Mouse (Mus musculus) MEL (cell line): ENCODE data around the gene Golm1. TPM values are rescaled to one million over a fixed set of nuclear protein-coding genes. Genes with fewer than 3 reads are reported as not detected.

Source experiments
- DNase-seq: peaks from one replicate; pipeline ENCODE4 v3.0.0; 2011; ENCODE audit warnings: low read depth, low spot score
- H3K27ac ChIP-seq: 2 replicates; pipeline ENCODE4 v1.5.1; 2012; ENCODE audit warnings: low read depth, mild to moderate bottlenecking, control low read depth, low read length, moderate library complexity; ENCODE audit not compliant: control insufficient read depth
- H3K27me3 ChIP-seq, 2 experiments: fragments of 150-350 bp in 1 of 2; sonication (generic) in 1 of 2; 2 replicates each; pipeline ENCODE4 v1.6.1; 2012; ENCODE audit warnings: low read length in 2 of 2, mild to moderate bottlenecking in 2 of 2, improper control_type of control experiment in 1 of 2, moderate library complexity in 1 of 2; ENCODE audit not compliant: insufficient read depth in 2 of 2, control insufficient read depth in 1 of 2
- H3K36me3 ChIP-seq, 2 experiments: 2 replicates each; pipeline ENCODE4 v1.6.1; 2012 to 2014; ENCODE audit warnings: low read length in 2 of 2, improper control_type of control experiment in 1 of 2, inconsistent platforms in 1 of 2, mild to moderate bottlenecking in 1 of 2; ENCODE audit not compliant: insufficient read depth in 2 of 2, control insufficient read depth in 1 of 2
- H3K4me1 ChIP-seq, 2 experiments: fragments of 150-350 bp in 1 of 2; sonication (generic) in 1 of 2; 2 replicates each; pipeline ENCODE4 v1.6.1; 2012; ENCODE audit warnings: low read length in 2 of 2, improper control_type of control experiment in 1 of 2, mild to moderate bottlenecking in 1 of 2; ENCODE audit not compliant: insufficient read depth in 2 of 2, control insufficient read depth in 1 of 2
- H3K4me3 ChIP-seq, 2 experiments: fragments of 150-350 bp in 1 of 2; sonication (generic) in 1 of 2; 2 replicates each; pipeline ENCODE4 v1.5.1; 2012; ENCODE audit warnings: low read depth in 2 of 2, low read length in 2 of 2, mild to moderate bottlenecking in 2 of 2, moderate library complexity in 2 of 2, control low read depth in 1 of 2, improper control_type of control experiment in 1 of 2; ENCODE audit not compliant: control insufficient read depth in 1 of 2, insufficient read depth in 1 of 2
- H3K79me2 ChIP-seq: 2 replicates; pipeline ENCODE4 v1.6.1; 2012; ENCODE audit warnings: mild to moderate bottlenecking, low read length, moderate library complexity; ENCODE audit not compliant: control insufficient read depth, poor library complexity, insufficient read depth
- H3K9ac ChIP-seq: 2 replicates; pipeline ENCODE4 v1.6.1; 2012; ENCODE audit warnings: low read depth, mild to moderate bottlenecking, control low read depth, low read length, moderate library complexity; ENCODE audit not compliant: control insufficient read depth, poor library complexity, severe bottlenecking
- H3K9me3 ChIP-seq: fragments of 150-350 bp; sonication (generic); replicated peaks from 2 replicates; pipeline ENCODE4 v1.6.1; 2012; ENCODE audit warnings: mild to moderate bottlenecking, low read length, improper control_type of control experiment, moderate library complexity; ENCODE audit not compliant: insufficient read depth
- BHLHE40 ChIP-seq: IDR thresholded peaks from 2 replicates; pipeline ENCODE4 v1.6.1; 2012; ENCODE audit warnings: low read depth, mild to moderate bottlenecking, inconsistent platforms, low read length, improper control_type of control experiment, borderline replicate concordance
- CHD2 ChIP-seq: IDR thresholded peaks from 2 replicates; pipeline ENCODE4 v1.6.1; 2011; ENCODE audit warnings: low read length, improper control_type of control experiment
- E2F4 ChIP-seq: IDR thresholded peaks from 2 replicates; pipeline ENCODE4 v1.6.1; 2011; ENCODE audit warnings: low read depth, low read length, improper control_type of control experiment, borderline replicate concordance
- ELF1 ChIP-seq: IDR thresholded peaks from 2 replicates; pipeline ENCODE4 v1.6.1; 2014; ENCODE audit warnings: low read depth, mild to moderate bottlenecking, inconsistent platforms, low read length, improper control_type of control experiment, moderate library complexity
- EP300 ChIP-seq, 2 experiments: IDR thresholded peaks; 2 replicates each; pipeline ENCODE4 v1.6.1; 2011; ENCODE audit warnings: improper control_type of control experiment in 2 of 2, low read length in 2 of 2, low read depth in 1 of 2, mild to moderate bottlenecking in 1 of 2
- ETS1 ChIP-seq: IDR thresholded peaks from 2 replicates; pipeline ENCODE4 v1.6.1; 2012; ENCODE audit warnings: low read depth, mild to moderate bottlenecking, inconsistent platforms, low read length, improper control_type of control experiment, moderate library complexity
- GABPA ChIP-seq: IDR thresholded peaks from 2 replicates; pipeline ENCODE4 v1.6.1; 2012; ENCODE audit warnings: low read depth, mild to moderate bottlenecking, inconsistent platforms, low read length, improper control_type of control experiment, moderate library complexity
- GATA1 ChIP-seq: IDR thresholded peaks from 2 replicates; pipeline ENCODE4 v1.6.1; 2011; ENCODE audit warnings: low read depth, low read length, improper control_type of control experiment
- HCFC1 ChIP-seq: IDR thresholded peaks from 2 replicates; pipeline ENCODE4 v1.6.1; 2012; ENCODE audit warnings: low read depth, mild to moderate bottlenecking, inconsistent platforms, low read length, improper control_type of control experiment, moderate library complexity
- KAT2A ChIP-seq: conservative IDR thresholded peaks from 2 replicates; pipeline ENCODE4 v1.6.1; 2012; ENCODE audit warnings: low read depth, low read length, improper control_type of control experiment, inconsistent platforms
- MAFK ChIP-seq: IDR thresholded peaks from 2 replicates; pipeline ENCODE4 v1.6.1; 2011; ENCODE audit warnings: low read depth, mild to moderate bottlenecking, low read length, improper control_type of control experiment, borderline replicate concordance
- MEF2A ChIP-seq: IDR thresholded peaks from 2 replicates; pipeline ENCODE4 v1.6.1; 2014; ENCODE audit warnings: low read depth, mild to moderate bottlenecking, inconsistent platforms, low read length, improper control_type of control experiment; ENCODE audit not compliant: poor library complexity, insufficient replicate concordance, severe bottlenecking; ENCODE audit errors: extremely low read depth
- MXI1 ChIP-seq: IDR thresholded peaks from 2 replicates; pipeline ENCODE4 v1.6.1; 2011; ENCODE audit warnings: mild to moderate bottlenecking, low read depth, low read length, improper control_type of control experiment
- MYB ChIP-seq: IDR thresholded peaks from 2 replicates; pipeline ENCODE4 v1.6.1; 2011; ENCODE audit warnings: mild to moderate bottlenecking, low read depth, low read length, improper control_type of control experiment
- MYC ChIP-seq: IDR thresholded peaks from 2 replicates; pipeline ENCODE4 v1.6.1; 2011; ENCODE audit warnings: low read depth, mild to moderate bottlenecking, low read length, improper control_type of control experiment, moderate library complexity
- POLR2AphosphoS2 ChIP-seq: IDR thresholded peaks from 2 replicates; pipeline ENCODE4 v1.6.1; 2011; ENCODE audit warnings: low read length, improper control_type of control experiment
- RAD21 ChIP-seq: IDR thresholded peaks from 2 replicates; pipeline ENCODE4 v1.6.1; 2011; ENCODE audit warnings: mild to moderate bottlenecking, low read depth, low read length, improper control_type of control experiment
- RCOR1 ChIP-seq: IDR thresholded peaks from 2 replicates; pipeline ENCODE4 v1.6.1; 2012; ENCODE audit warnings: low read depth, mild to moderate bottlenecking, inconsistent platforms, low read length, improper control_type of control experiment
- SIN3A ChIP-seq: IDR thresholded peaks from 2 replicates; pipeline ENCODE4 v1.6.1; 2012; ENCODE audit warnings: low read length, improper control_type of control experiment, inconsistent platforms
- SMC3 ChIP-seq: IDR thresholded peaks from 2 replicates; pipeline ENCODE4 v1.6.1; 2011; ENCODE audit warnings: low read depth, low read length, improper control_type of control experiment
- TAL1 ChIP-seq: IDR thresholded peaks from 2 replicates; pipeline ENCODE4 v1.6.1; 2012; ENCODE audit warnings: mild to moderate bottlenecking, inconsistent platforms, low read length, moderate library complexity, mixed read lengths
- TBP ChIP-seq: IDR thresholded peaks from 2 replicates; pipeline ENCODE4 v1.8.0; 2011; ENCODE audit warnings: low read depth, low read length, improper control_type of control experiment
- TCF12 ChIP-seq: IDR thresholded peaks from 2 replicates; pipeline ENCODE4 v1.6.1; 2014; ENCODE audit warnings: low read depth, mild to moderate bottlenecking, inconsistent platforms, low read length, improper control_type of control experiment, moderate library complexity
- UBTF ChIP-seq: IDR thresholded peaks from 2 replicates; pipeline ENCODE4 v1.6.1; 2012; ENCODE audit warnings: low read depth, mild to moderate bottlenecking, inconsistent platforms, low read length, improper control_type of control experiment, moderate library complexity, borderline replicate concordance; ENCODE audit not compliant: insufficient read depth
- USF2 ChIP-seq, 2 experiments: IDR thresholded peaks; 2 replicates each; pipeline ENCODE4 v1.6.1; 2011 to 2012; ENCODE audit warnings: improper control_type of control experiment in 2 of 2, low read length in 2 of 2, borderline replicate concordance in 1 of 2, inconsistent platforms in 1 of 2, low read depth in 1 of 2, mild to moderate bottlenecking in 1 of 2; ENCODE audit not compliant: insufficient read depth in 1 of 2
- ZMIZ1 ChIP-seq: IDR thresholded peaks from 2 replicates; pipeline ENCODE4 v1.6.1; 2012; ENCODE audit warnings: low read depth, mild to moderate bottlenecking, inconsistent platforms, low read length, improper control_type of control experiment, moderate library complexity
- polyA plus RNA-seq, 2 experiments: library from polyadenylated mRNA; stranded (reverse) in 1 of 2; unstranded in 1 of 2; fragments of >175 nt in 1 of 2; fragments of >200 nt in 1 of 2; gene quantifications; 2 replicates each; pipeline versions ENCODE4 v1.2.1 to v1.2.4; 2012; ENCODE audit warnings: low replicate concordance in 2 of 2, low read depth in 1 of 2; ENCODE audit not compliant: insufficient read length in 2 of 2, insufficient read depth in 1 of 2, missing spikeins in 1 of 2
- total RNA-seq: library from RNA; depleted of rRNA; stranded (reverse); fragments of 300-350 nt; gene quantifications from 2 replicates; pipeline ENCODE4 v1.2.3, GENCODE M21; 2012

Gene Golm1
- total and polyA plus RNA-seq, 3 experiments, result 22.1 to 26.8 TPM; not detected in 1

DNA sequence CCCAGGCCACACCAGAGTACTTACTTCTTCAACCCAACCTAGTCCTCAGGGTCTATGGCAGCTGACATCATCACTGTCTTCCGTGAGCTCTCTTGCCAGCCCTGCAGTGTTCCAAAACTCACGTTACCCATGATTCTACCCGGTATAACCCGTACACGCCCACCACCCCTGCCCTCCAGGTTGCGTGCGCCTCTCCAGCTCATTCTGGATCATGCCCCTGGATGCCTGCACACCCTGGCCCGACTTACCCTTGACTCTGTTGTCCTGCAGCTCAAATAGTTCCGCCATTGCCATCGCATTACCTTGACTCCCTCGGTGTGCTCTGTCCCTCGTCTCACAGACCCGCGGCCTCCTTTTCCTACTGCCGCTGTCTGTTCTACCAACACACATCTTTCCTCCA lies 34.6 kb upstream of the Golm1 start, which contains the start of gene Spata31d1a:
TSS of gene Spata31d1a (minus strand) at position 101 of the 400 bp plus-strand sequence.
- no peak within 1 kb of the TSS for H3K4me3 ChIP-seq
- no peak within 1 kb of the TSS for H3K9ac ChIP-seq

GRCm38 (mm10) chr13:59704562-59704961 lies 29.0 kb upstream of the Golm1 start:
- no peak overlapping the region for H3K9ac ChIP-seq
- H3K36me3 ChIP-seq, result no peaks in the 10 kb centered on the region
- no peak overlapping the region for H3K4me3 ChIP-seq
- H3K9me3 ChIP-seq, result no peaks in the 10 kb centered on the region
- no peaks in the 10 kb centered on the region for H3K79me2 ChIP-seq
- H3K4me1 ChIP-seq, result no peaks in the 10 kb centered on the region
- no peak overlapping the region for H3K27ac ChIP-seq
- peaks cover 0 to 11% of the 10 kb centered on the region in 2 experiments for H3K27me3 ChIP-seq
- no peak for TF ChIP-seq ZMIZ1
- no peak for TF ChIP-seq E2F4
- no peak for TF ChIP-seq KAT2A
- TF ChIP-seq SIN3A, result no peak
- no peak for TF ChIP-seq POLR2AphosphoS2
- no peak for TF ChIP-seq TCF12
- TF ChIP-seq TAL1, result no peak
- no peak for TF ChIP-seq BHLHE40
- no peak for TF ChIP-seq ETS1
- no peak for TF ChIP-seq GABPA
- TF ChIP-seq MYB, result no peak
- TF ChIP-seq UBTF, result no peak
- TF ChIP-seq RCOR1, result no peak
- no peak for TF ChIP-seq TBP
- TF ChIP-seq MXI1, result no peak
- no peak for TF ChIP-seq EP300 (IDR thresholded peaks at IDR 0.05; ENCODE audit: low read depth in 1 of 2, low read length in 2 of 2)
- TF ChIP-seq MAFK, result no peak
- DNase-seq, result no peak

More for the DNA sequence above, 34.6 kb upstream of the Golm1 start, which contains the start of gene Spata31d1a:
- Histone ChIP-seq H3K9me3 (no peaks in the 10 kb centered on the region), H3K79me2 (no peaks in the 10 kb centered on the region), H3K36me3 (no peaks in the 10 kb centered on the region), H3K27me3 (peaks cover 2 to 6% of the 10 kb centered on the region in 2 experiments), H3K27ac (no peak within 1 kb of the TSS), H3K4me1 (no peaks in the 10 kb centered on the region)
- DNase-seq, result no peak
- TF ChIP-seq CHD2, result no peak
- no peak for TF ChIP-seq UBTF
- no peak for TF ChIP-seq ETS1
- no peak for TF ChIP-seq SMC3
- no peak for TF ChIP-seq ELF1
- TF ChIP-seq MEF2A, result no peak
- TF ChIP-seq EP300 (IDR thresholded peaks at IDR 0.05; ENCODE audit: low read depth in 1 of 2, low read length in 2 of 2), result no peak
- TF ChIP-seq MXI1, result no peak
- no peak for TF ChIP-seq GATA1
- TF ChIP-seq MYC, result no peak
- TF ChIP-seq RAD21, result no peak
- no peak for TF ChIP-seq HCFC1
- TF ChIP-seq USF2 (IDR thresholded peaks at IDR 0.05; ENCODE audit: borderline replicate concordance in 1 of 2, insufficient read depth in 1 of 2, low read depth in 1 of 2, low read length in 2 of 2), result no peak
